Mouse (Mus musculus) adrenal gland, postnatal 10 days (tissue): Measurements from ENCODE around the gene Fam189b. TPM values are rescaled to one million over a fixed set of nuclear protein-coding genes. Genes with fewer than 3 reads are reported as not detected.
A peak's percentile ranks its signal among the peaks of the same experiment; 100 is the strongest.
"Not testable (repeated sequence)": the region's sequence is repeated elsewhere in the genome, so short reads cannot be mapped to it uniquely, and the experiment has no call there.

ENCODE experiments used
- DNase-seq: peaks from one replicate; pipeline ENCODE4 v3.0.0; 2021; ENCODE audit warnings: mixed read lengths
- long read RNA-seq, 2 experiments: library from polyadenylated mRNA; stranded (forward); transcript quantifications; one replicate each; pipeline ENCODE4 v2.0.0; 2021
- total RNA-seq, 2 experiments: library from RNA; stranded (reverse); gene quantifications; 2 replicates each; pipeline ENCODE4 v1.2.3; 2021

Fam189b gene
- total RNA-seq = 10 to 100 TPM; 16.2 to 24.8 TPM
- long read RNA-seq, experiment 1, partial matches to known transcripts = 14 of 16 reads
- long read RNA-seq, experiment 1, other reads (novel, unspliced or antisense) = 0 of 16 reads
- long read RNA-seq, experiment 2, transcript Fam189b-201 (12 exons, 3,083 nt) = major isoform, 5 of 19 reads
- long read RNA-seq, experiment 2, partial matches to known transcripts = 8 of 19 reads
- long read RNA-seq, experiment 2, other reads (novel, unspliced or antisense) = 6 of 19 reads

GRCm38 (mm10) chr3:89183058-89183958 is at the start of gene Fam189b:
Fam189b (plus strand) TSS chr3:89183143.
- peak; percentile 90 for DNase-seq

- no peak for DNase-seq
Measured at GRCm38 (mm10) chr3:89133752-89134151, 49.2 kb upstream of the Fam189b start.

DNA sequence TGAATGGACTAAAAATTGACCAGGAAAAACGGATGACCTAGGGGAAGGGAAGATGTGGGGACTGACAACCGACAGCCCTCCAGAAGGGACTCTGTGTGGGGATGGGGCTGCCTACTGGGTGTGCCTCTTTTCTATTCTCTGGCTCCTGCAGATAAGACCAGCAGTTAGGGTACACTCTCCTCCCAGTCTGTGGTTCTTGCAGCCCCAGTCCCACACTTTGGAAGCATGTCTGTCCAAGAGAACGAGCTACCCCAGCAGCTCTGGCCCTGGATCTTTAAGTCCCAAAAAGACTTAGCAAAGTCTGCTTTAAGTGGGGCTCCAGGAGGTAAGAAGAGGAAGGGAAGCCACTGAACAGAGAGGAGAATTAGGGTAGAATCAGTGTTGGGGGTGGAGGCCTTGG is 47.0 kb upstream of the Fam189b start, which contains the start of gene Pklr:
Pklr (plus strand) TSS at position 185 of the 400 bp plus-strand sequence.
- DNase-seq = no peak

DNA sequence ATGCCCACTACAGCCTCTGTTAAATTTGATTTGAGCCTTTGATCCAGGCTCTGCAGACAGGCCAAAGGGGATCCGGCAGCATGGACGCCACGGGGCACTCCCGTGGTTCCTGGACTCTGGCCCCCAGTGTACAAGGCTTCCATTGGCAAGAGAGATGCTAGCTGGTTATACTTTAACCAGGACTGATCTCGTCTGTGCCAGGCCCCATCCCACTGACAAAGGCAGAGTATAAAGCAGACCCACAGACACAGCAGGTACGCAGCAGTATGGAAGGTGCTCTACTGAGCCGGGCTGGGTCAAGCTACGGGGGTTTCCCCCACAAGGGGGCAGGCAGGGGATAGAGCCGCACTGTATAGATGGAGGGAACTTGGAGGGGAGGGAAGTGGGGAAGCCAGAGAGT is 46.6 kb upstream of the Fam189b start:
- no peak for DNase-seq

GRCm38 (mm10) chr3:89144821-89145220 is 38.1 kb upstream of the Fam189b start:
- no peak for DNase-seq

DNA sequence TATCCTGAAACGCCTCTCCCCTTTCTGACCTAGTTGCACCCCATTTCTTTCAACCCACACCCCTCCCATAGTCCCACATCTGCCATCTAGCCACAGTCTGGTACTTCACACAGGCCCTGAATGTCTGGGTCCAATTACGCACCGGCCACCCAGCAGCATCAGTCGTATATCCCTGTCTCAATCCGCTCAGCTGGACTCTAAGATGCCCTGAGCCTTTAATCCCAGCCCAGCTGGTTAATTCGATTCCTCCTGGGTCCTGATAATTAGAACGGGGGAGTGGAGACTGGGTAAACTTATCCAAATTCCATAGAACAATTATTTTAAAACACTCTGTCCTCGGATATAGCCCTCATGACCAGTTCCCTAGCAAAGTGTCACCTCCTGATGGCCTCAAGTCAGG is 37.4 kb upstream of the Fam189b start:
- DNase-seq = no peak

GRCm38 (mm10) chr3:89147101-89147978 is 35.6 kb upstream of the Fam189b start:
- peak; percentile 56 for DNase-seq

DNA sequence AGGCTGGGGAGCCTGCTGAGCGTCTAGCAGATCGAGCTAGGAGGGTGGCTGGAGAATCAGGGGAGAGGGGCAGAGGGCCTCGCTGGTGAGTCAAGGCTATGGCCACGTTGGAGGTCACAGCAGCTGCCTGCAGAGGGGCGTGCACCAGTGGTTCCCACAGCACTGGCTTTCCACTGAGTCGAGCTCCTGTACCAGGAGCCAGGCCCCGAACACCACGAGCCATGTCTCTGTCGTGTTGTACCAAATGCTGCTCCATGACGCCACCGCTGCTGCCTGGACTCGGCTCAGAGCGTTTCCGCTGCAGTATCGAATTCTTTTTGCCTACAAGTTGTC is 35.0 kb upstream of the Fam189b start:
- peak; percentile 23 for DNase-seq

DNA sequence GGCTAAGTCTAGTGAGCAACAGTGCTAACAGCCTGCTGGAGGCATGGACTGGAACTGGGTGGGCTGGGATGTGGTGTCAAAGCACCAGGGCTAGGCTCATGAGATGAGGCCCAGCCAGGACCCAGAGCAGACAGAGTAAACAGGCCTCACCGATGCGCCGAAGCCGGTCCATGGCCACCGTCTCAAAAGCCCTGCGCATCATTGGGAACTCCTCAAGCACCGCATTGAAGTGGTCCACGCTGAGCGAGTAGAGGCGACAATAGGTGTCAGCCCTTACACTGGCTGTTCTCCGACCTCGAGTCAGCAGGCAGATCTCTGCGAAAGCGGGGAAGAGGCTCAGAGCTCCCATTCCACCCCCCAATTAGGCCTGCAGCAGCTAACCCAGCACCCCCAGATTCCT is 34.4 kb upstream of the Fam189b start:
- no peak for DNase-seq

DNA sequence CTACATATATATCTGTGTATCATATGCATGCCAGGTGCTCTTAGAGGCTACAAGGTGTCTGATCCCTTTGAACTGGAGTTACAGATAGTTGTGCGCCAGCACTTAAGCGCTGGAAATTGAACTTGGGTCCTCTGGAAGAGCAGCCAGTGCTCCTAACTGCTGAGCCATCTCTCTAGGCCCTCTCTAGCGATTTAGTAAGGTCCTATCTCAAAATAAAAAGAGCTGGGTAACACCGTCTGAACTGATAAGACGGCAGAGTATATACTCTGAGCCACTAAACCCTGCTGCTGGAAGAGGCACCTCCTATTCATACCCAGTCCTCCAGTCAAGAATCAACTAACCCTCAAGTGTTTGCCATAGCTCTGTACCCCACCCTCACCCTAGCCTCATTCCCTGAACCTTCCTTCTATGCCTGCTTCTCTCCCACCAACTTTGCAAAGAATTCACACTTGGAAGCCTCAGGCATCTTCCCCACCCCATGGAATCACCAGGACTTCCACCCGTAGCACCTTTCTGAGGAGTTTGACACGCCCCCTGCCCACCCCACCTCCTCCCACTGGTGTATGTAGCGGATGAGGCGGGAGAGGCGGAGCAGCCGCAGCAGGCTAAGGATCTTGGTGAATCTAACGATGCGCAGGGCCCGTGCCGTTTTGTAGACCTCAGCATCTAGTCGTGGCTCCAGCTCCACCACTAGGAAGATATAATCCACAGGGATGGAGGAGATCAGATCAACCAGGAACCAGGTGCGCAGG is 30.7 kb upstream of the Fam189b start:
- no peak for DNase-seq

GRCm38 (mm10) chr3:89156951-89157350 is 26.0 kb upstream of the Fam189b start:
- DNase-seq = no peak

- DNase-seq = no peak
Measured at GRCm38 (mm10) chr3:89158651-89159050, 24.3 kb upstream of the Fam189b start.

- DNase-seq = peak; percentile 82
Measured at GRCm38 (mm10) chr3:89159211-89159610, 23.7 kb upstream of the Fam189b start.

GRCm38 (mm10) chr3:89159616-89160344 is 23.2 kb upstream of the Fam189b start, which contains the start of gene Hcn3:
Hcn3 (minus strand) TSS chr3:89160196.
- DNase-seq = peak; percentile 83

DNA sequence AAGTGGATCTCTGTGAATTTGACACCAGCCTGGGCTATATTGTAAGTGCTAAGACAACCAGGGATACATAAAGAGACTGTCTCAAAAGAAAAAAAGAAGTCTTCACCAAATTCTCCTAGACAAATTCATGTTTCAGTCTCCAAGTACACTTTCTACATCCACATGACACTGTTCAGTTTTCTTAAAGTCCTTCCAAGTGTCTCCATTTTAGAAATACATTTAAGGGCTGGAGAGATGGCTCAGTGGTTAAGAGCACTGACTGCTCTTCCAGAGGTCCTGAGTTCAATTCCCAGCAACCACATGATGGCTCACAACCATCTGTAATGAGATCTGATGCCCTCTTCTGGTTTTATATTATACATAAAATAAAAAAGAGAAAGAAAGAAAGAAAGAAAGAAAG is 21.7 kb upstream of the Fam189b start:
- not testable (repeated sequence) for DNase-seq

GRCm38 (mm10) chr3:89161786-89162185 is 21.2 kb upstream of the Fam189b start:
- DNase-seq = no peak

DNA sequence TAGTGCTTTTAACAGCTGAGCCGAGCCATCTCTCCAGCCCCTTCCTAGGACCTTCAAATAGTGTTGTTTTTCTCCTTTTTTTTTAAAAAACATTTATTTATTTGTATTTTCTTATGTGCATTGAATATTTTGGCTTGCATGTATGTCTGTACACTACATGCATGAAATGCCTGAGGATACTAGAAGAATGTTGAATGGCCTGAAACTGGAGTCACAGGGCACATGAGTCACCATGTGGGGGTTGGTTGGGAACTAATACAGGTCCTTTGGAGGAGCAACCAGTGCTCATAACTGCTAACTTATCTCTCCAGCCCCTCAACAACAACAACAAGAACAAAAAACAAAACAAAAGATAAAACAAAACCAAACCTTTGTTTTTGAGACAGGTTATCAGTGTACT is 19.8 kb upstream of the Fam189b start:
- no peak for DNase-seq

DNA sequence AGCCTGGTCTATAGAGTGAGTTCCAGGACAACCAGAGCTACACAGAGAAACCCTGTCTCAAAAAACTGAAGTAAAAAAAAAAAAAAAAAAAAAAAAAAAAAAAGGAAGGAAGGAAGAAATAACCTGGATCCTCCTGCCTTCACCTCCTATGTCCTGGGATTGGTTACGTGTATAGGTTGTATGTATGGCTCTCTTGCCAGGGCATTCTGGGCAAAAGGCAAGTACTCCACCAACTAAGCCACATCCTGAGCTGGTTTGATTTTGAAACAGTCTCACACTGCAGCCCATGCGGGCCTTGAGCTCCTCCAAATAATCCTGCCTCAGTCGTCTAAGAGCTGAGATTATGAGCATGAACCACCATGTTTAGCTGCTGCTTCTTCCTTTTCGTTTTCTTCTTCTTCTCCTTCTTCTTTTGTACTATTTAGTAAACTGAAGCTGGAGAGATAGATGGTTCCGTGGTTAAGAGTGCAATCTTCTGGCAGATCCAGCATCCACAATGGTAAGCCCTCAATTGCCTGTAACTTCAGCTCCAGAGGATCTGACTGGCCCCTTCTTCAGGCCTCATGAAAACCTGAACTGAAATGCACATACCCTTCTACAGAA is 19.2 kb upstream of the Fam189b start:
- DNase-seq = no peak

DNA sequence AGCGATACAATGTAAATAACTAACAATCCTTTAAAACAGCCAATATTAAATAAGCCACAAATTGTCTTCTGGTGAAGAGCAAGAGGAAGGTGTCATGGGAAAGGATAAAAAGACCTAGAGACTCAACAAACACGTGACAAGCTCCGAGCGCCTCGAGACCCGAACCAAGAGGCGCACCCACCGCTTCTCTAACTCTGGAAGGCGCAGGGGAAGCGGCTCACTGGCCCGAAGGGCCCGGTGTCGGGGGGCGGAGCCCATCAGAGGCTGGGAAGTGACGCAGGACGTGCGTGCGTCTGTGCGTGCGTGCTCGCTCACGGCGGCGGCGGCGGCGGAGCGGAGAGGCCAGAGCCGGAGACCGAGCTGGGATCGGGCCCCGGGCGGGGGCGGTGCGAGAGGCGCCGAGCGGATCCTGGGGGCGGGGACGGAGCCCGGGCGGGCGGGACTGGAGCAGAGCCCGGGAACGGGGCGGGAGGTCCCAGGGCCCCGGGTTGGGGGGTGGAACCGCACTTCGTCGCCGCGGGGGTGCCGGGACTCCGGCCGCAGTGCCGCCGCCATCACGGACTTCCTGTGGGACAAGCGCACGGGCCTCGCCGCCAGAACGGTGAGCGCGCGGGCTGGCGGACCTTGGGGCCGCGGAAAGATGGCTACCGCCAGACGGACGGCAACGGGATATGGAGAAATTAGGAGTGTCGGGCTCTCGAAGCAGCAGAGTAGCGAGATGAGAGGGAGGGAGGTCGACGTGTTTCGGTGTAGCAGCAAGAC is 18.3 kb upstream of the Fam189b start, which contains the start of gene Clk2:
Clk2 (plus strand) TSS at position 290 of the 762 bp plus-strand sequence.
- peak; percentile 97 for DNase-seq
